Mouse (Mus musculus) kidney, postnatal 0 days (tissue): Measurements from ENCODE around the gene Gid8. TPM values are rescaled to one million over a fixed set of nuclear protein-coding genes. Genes with fewer than 3 reads are reported as not detected.

Experiments
- ATAC-seq: fragments of 200-750 bp; cut with Nextera tagmentation; replicated peaks from 2 replicates; pipeline ENCODE4 v1.8.0; 2017; ENCODE audit warnings: low read depth, moderate number of reproducible peaks, moderate TSS enrichment, moderate library complexity; ENCODE audit not compliant: low FRiP score
- DNase-seq: peaks from one replicate; pipeline ENCODE4 v3.0.0-alpha.2; 2016; ENCODE audit warnings: low spot score
- H3K27ac ChIP-seq: fragments of 300-500 bp; sonication (generic); 2 replicates; pipeline ENCODE4 v1.5.1; 2014; ENCODE audit warnings: mild to moderate bottlenecking
- H3K27me3 ChIP-seq: fragments of 300-500 bp; sonication (generic); 2 replicates; pipeline ENCODE4 v1.6.1; 2014; ENCODE audit warnings: low read length, mixed read lengths; ENCODE audit not compliant: insufficient read depth
- H3K36me3 ChIP-seq: fragments of 300-500 bp; sonication (generic); 2 replicates; pipeline ENCODE4 v1.6.1; 2014; ENCODE audit warnings: low read length, mixed read lengths; ENCODE audit not compliant: insufficient read depth
- H3K4me1 ChIP-seq: fragments of 300-500 bp; sonication (generic); replicated peaks from 2 replicates; pipeline ENCODE4 v1.6.1; 2014; ENCODE audit warnings: antibody characterized with exemption, low read length, mixed read lengths; ENCODE audit not compliant: insufficient read depth
- H3K4me2 ChIP-seq: fragments of 300-500 bp; sonication (generic); 2 replicates; pipeline ENCODE4 v1.6.1; 2014; ENCODE audit warnings: mild to moderate bottlenecking, low read length, moderate library complexity, mixed read lengths
- H3K4me3 ChIP-seq: fragments of 300-500 bp; sonication (generic); replicated peaks from 2 replicates; pipeline ENCODE4 v1.5.1; 2014; ENCODE audit warnings: low read depth, low read length
- H3K9ac ChIP-seq: fragments of 300-500 bp; sonication (generic); 2 replicates; pipeline ENCODE4 v1.6.1; 2014; ENCODE audit warnings: low read depth, low read length
- H3K9me3 ChIP-seq: fragments of 300-500 bp; sonication (generic); replicated peaks from 2 replicates; pipeline ENCODE4 v1.6.1; 2016; ENCODE audit warnings: low read length, inconsistent platforms, mixed read lengths
- CTCF ChIP-seq: IDR thresholded peaks from 2 replicates; pipeline ENCODE4 v1.5.1; 2016; ENCODE audit warnings: antibody characterized with exemption, low read depth, mild to moderate bottlenecking, moderate library complexity
- WGBS: fragments of 180-500 bp; shearing (Covaris S2); extraction: QIAGEN DNeasy Blood & Tissue Kit; methylation state at CpG from one replicate; pipeline ENCODE4 v1.1.7; 2014; 5-methylcytosine and 5-hydroxymethylcytosine counted together
- polyA plus RNA-seq: library from polyadenylated mRNA; unstranded; fragments of >200 nt; fragmentation: Nextera tagmentation; extraction: Ambion mirVana; gene quantifications from 2 replicates; pipeline ENCODE4 v1.2.1, GENCODE M21; 2015

Gid8 gene
- polyA plus RNA-seq, 1 experiment from 2014 or later = 48.1 TPM

DNA sequence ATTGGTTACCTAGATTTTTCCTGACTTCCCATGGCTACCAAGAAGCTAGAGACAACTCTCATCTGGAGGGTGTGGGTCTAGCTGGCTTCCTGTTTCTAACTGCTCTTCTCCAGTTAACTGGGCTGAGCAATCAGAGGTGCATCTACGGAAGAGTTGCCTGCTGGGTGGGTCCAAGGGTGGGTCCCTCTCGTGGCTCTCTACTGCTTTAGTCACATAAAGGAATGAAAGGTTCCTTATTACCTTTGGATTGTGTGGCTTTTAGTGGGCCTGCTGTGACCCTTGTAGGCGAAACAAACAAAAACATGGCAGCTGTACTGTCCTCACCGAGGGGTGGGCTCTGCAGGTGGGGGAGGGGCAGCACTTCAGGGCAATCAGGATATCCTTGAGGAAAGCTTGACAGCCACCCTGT lies 17.7 kb downstream of the Gid8 start:
- Histone ChIP-seq H3K4me1 (0 out of 2 replicates have a peak, but pooled peaks cover 10% of the 10 kb centered on the region), H3K4me3 (no peak overlapping the region), H3K36me3 (peaks cover 12% of the 10 kb centered on the region; the same call in 1 of the 2 replicates), H3K27ac (no peak overlapping the region), H3K9ac (no peak overlapping the region), H3K9me3 (no peaks in the 10 kb centered on the region), H3K27me3 (no peaks in the 10 kb centered on the region), H3K4me2 (no peak overlapping the region)
- no peak for ATAC-seq
- WGBS = 52% methylated on average over 4 of the region's 4 CpGs
- TF ChIP-seq CTCF = no peak
- DNase-seq = no peak

- no peak overlapping the region for H3K27ac ChIP-seq
- ATAC-seq = no peak
- 64% methylated on average over 3 of the region's 3 CpGs for WGBS
Measured at GRCm38 (mm10) chr2:180731036-180731435, 21.1 kb downstream of the Gid8 start.

DNA sequence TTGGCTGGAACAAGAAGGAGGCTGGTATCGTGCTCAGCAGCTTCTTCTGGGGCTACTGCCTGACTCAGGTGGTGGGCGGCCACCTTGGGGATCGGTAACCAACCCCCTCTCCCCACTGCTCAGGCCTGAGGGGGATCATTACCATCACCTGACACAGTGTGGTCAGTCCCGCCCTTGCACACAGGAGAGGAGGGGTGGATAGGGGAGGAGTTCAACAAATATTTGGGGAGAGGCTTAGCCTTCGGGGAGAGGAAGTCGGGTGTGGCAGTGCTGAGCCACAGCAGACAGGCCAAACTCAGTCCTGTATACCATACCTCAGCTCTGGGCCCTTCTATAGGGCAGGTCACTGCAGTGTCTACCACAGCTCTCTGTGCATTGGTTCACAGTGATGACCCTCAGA lies 22.1 kb downstream of the Gid8 start:
- DNase-seq = no peak
- no peak for ATAC-seq
- H3K27ac ChIP-seq = no peak overlapping the region
- no peaks in the 10 kb centered on the region for H3K9me3 ChIP-seq
- no peak overlapping the region for H3K9ac ChIP-seq
- no peak overlapping the region for H3K4me2 ChIP-seq
- no peak for TF ChIP-seq CTCF
- H3K4me3 ChIP-seq = no peak overlapping the region
- no peaks in the 10 kb centered on the region for H3K4me1 ChIP-seq
- no peaks in the 10 kb centered on the region for H3K36me3 ChIP-seq
- WGBS = 56% methylated on average over 6 of the region's 6 CpGs
- no peaks in the 10 kb centered on the region for H3K27me3 ChIP-seq

More at GRCm38 (mm10) chr2:180731036-180731435, 21.1 kb downstream of the Gid8 start:
- TF ChIP-seq CTCF = no peak
- Histone ChIP-seq H3K9ac (no peak overlapping the region), H3K27me3 (no peaks in the 10 kb centered on the region), H3K9me3 (no peaks in the 10 kb centered on the region), H3K4me3 (no peak overlapping the region), H3K4me1 (no peaks in the 10 kb centered on the region), H3K4me2 (no peak overlapping the region), H3K36me3 (no peaks in the 10 kb centered on the region)
- no peak for DNase-seq

DNA sequence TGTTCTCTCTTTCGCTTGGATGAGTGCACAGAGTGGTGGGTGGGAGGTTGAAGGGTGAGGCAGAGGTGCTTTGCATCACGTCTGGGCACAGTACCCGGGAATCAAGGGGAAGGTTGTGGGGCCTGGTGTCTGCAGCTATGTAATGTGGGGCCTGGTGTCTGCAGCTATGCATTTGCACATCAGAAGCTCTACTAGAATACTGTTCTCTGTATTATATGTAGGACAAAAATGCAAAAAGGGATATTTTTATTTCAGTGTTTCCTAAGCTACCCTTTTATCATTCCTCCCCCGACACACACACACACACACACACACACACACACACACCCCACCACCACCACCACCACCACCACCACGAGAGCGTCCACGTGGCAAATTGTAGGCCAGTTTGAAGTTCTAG lies 25.3 kb downstream of the Gid8 start:
- no peak for DNase-seq

GRCm38 (mm10) chr2:180737984-180738383 lies 28.1 kb downstream of the Gid8 start:
- no peaks in the 10 kb centered on the region for H3K27me3 ChIP-seq
- WGBS = 70% methylated on average over 2 of the region's 2 CpGs
- H3K9ac ChIP-seq = no peak overlapping the region
- no peaks in the 10 kb centered on the region for H3K9me3 ChIP-seq
- no peaks in the 10 kb centered on the region for H3K36me3 ChIP-seq
- no peak overlapping the region for H3K27ac ChIP-seq
- ATAC-seq (no peak), DNase-seq (no peak)
- H3K4me3 ChIP-seq = no peak overlapping the region
- no peak overlapping the region for H3K4me2 ChIP-seq
- H3K4me1 ChIP-seq = no peaks in the 10 kb centered on the region
- TF ChIP-seq CTCF = no peak

More for the DNA sequence above, 25.3 kb downstream of the Gid8 start:
- no peaks in the 10 kb centered on the region for H3K4me1 ChIP-seq
- H3K4me3 ChIP-seq = no peak overlapping the region
- H3K27ac ChIP-seq = no peak overlapping the region
- no peaks in the 10 kb centered on the region for H3K9me3 ChIP-seq
- TF ChIP-seq CTCF = no peak
- no peak overlapping the region for H3K4me2 ChIP-seq
- no peaks in the 10 kb centered on the region for H3K27me3 ChIP-seq
- no peak overlapping the region for H3K9ac ChIP-seq
- ATAC-seq = no peak
- 76% methylated on average over 7 of the region's 7 CpGs for WGBS
- no peaks in the 10 kb centered on the region for H3K36me3 ChIP-seq

DNA sequence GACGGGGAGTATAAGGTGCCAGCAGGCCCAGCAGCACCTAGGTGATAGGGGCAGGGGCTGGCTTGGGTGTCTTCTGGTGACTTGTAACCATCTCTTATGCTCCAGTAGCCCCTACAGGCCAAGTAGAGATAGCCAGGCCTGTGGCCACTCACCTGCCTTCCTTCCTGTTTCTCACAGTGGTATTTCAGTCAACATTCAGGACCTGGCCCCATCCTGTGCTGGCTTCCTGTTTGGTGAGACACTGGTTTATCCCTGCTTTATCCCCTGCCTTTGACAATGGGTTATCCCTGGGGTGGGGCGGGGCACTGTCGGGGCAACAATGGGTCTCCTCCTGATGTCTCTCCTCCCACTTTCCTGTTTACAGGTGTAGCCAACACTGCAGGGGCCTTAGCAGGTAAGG lies 30.4 kb downstream of the Gid8 start:
- DNase-seq = no peak
- H3K4me2 ChIP-seq = no peak overlapping the region
- no peak overlapping the region for H3K4me3 ChIP-seq
- H3K36me3 ChIP-seq = no peaks in the 10 kb centered on the region
- no peaks in the 10 kb centered on the region for H3K9me3 ChIP-seq
- ATAC-seq = no peak
- no peak for TF ChIP-seq CTCF
- no peaks in the 10 kb centered on the region for H3K27me3 ChIP-seq
- WGBS = 46% methylated on average over 3 of the region's 3 CpGs
- no peak overlapping the region for H3K9ac ChIP-seq
- H3K27ac ChIP-seq = no peak overlapping the region
- H3K4me1 ChIP-seq = no peaks in the 10 kb centered on the region

GRCm38 (mm10) chr2:180741421-180741820 lies 31.5 kb downstream of the Gid8 start:
- no peak for ATAC-seq
- Histone ChIP-seq H3K4me1 (no peaks in the 10 kb centered on the region), H3K4me2 (no peak overlapping the region), H3K9me3 (no peaks in the 10 kb centered on the region), H3K27me3 (no peaks in the 10 kb centered on the region), H3K9ac (no peak overlapping the region), H3K36me3 (no peaks in the 10 kb centered on the region), H3K4me3 (no peak overlapping the region), H3K27ac (no peak overlapping the region)
- 62% methylated on average over 7 of the region's 7 CpGs for WGBS
- no peak for TF ChIP-seq CTCF
- DNase-seq = no peak
